Mouse (Mus musculus) E14TG2a.4 (cell line): ENCODE measurements at regions not wholly inside any gene's neighbourhood (a gene's known extent, or its start where the extent isn't known, plus 50 kb on each side); places are given as distances from the start of the nearest gene placed in this dataset.
A peak's percentile ranks its signal among the peaks of the same experiment; 100 is the strongest.

Source experiments
- H3K27me3 ChIP-seq: 2 replicates; pipeline ENCODE4 v1.6.1; 2014; ENCODE audit warnings: low read length, control low read depth; ENCODE audit not compliant: insufficient read depth
- H3K36me3 ChIP-seq: 2 replicates; pipeline ENCODE4 v1.6.1; 2014; ENCODE audit warnings: low read length, control low read depth; ENCODE audit not compliant: insufficient read depth
- H3K4me1 ChIP-seq: replicated peaks from 2 replicates; pipeline ENCODE4 v1.6.1; 2014; ENCODE audit warnings: low read depth, low read length, control low read depth
- H3K4me3 ChIP-seq: replicated peaks from 2 replicates; pipeline ENCODE4 v1.5.1; 2014; ENCODE audit warnings: mild to moderate bottlenecking, low read length
- H3K9me3 ChIP-seq: 2 replicates; pipeline ENCODE4 v1.6.1; 2014; ENCODE audit warnings: low read length, control low read depth
- CTCF ChIP-seq: conservative IDR thresholded peaks from 2 replicates; pipeline ENCODE4 v1.5.1; 2014; ENCODE audit warnings: low read length
- NANOG ChIP-seq: IDR thresholded peaks from 2 replicates; pipeline ENCODE4 v1.6.1; 2014; ENCODE audit warnings: borderline replicate concordance, low read length, mixed read lengths
- POU5F1 ChIP-seq: IDR thresholded peaks from 2 replicates; pipeline ENCODE4 v1.6.1; 2014; ENCODE audit warnings: low read length, borderline replicate concordance

GRCm38 (mm10) chr15:59864746-59865499 lies 151.5 kb downstream of the 4933412E24Rik start:
- H3K4me3 ChIP-seq, result no peak overlapping the region
- TF ChIP-seq POU5F1 (no peak), CTCF (peak; percentile 78), NANOG (no peak)
- H3K4me1 ChIP-seq, result 0 out of 2 replicates have a peak, but pooled peaks cover 3% of the 10 kb centered on the region
- peaks cover 13% of the 10 kb centered on the region; the same call in 1 of the 2 replicates for H3K27me3 ChIP-seq
- no peaks in the 10 kb centered on the region for H3K36me3 ChIP-seq
- no peaks in the 10 kb centered on the region for H3K9me3 ChIP-seq

- peaks cover 7% of the 10 kb centered on the region; the same call in 1 of the 2 replicates for H3K9me3 ChIP-seq
- H3K4me1 ChIP-seq, result no peaks in the 10 kb centered on the region
- TF ChIP-seq POU5F1, result no peak
- no peak for TF ChIP-seq NANOG
- no peak for TF ChIP-seq CTCF
- no peaks in the 10 kb centered on the region for H3K36me3 ChIP-seq
- H3K27me3 ChIP-seq, result no peaks in the 10 kb centered on the region; the same call in 1 of the 2 replicates
- H3K4me3 ChIP-seq, result no peak overlapping the region
Measured at GRCm38 (mm10) chr15:59852271-59853000, 164.0 kb downstream of the 4933412E24Rik start.

- H3K4me3 ChIP-seq, result no peak overlapping the region
- H3K4me1 ChIP-seq, result no peaks in the 10 kb centered on the region
- TF ChIP-seq POU5F1, result no peak
- no peak for TF ChIP-seq CTCF
- no peak for TF ChIP-seq NANOG
- no peaks in the 10 kb centered on the region for H3K27me3 ChIP-seq
- H3K36me3 ChIP-seq, result no peaks in the 10 kb centered on the region
- H3K9me3 ChIP-seq, result peaks cover 15% of the 10 kb centered on the region; the same call in 1 of the 2 replicates
Measured at GRCm38 (mm10) chr15:59845158-59845739, 171.2 kb downstream of the 4933412E24Rik start.

- no peaks in the 10 kb centered on the region for H3K9me3 ChIP-seq
- H3K27me3 ChIP-seq, result no peaks in the 10 kb centered on the region; the same call in 1 of the 2 replicates
Measured at GRCm38 (mm10) chr15:59836631-59837030, 179.8 kb downstream of the 4933412E24Rik start.

GRCm38 (mm10) chr15:59833232-59833631 lies 183.2 kb downstream of the 4933412E24Rik start:
- TF ChIP-seq CTCF (no peak), NANOG (no peak), POU5F1 (no peak)
- Histone ChIP-seq H3K9me3 (no peaks in the 10 kb centered on the region), H3K27me3 (no peaks in the 10 kb centered on the region; the same call in 1 of the 2 replicates), H3K4me1 (peaks cover 2% of the 10 kb centered on the region), H3K4me3 (no peak overlapping the region), H3K36me3 (no peaks in the 10 kb centered on the region)

More at GRCm38 (mm10) chr15:59836631-59837030, 179.8 kb downstream of the 4933412E24Rik start:
- Histone ChIP-seq H3K4me3 (no peak overlapping the region), H3K36me3 (no peaks in the 10 kb centered on the region), H3K4me1 (no peaks in the 10 kb centered on the region)
- TF ChIP-seq CTCF (no peak), POU5F1 (no peak), NANOG (no peak)

GRCm38 (mm10) chr15:59831481-59831880 lies 184.9 kb downstream of the 4933412E24Rik start:
- no peaks in the 10 kb centered on the region for H3K9me3 ChIP-seq
- no peak overlapping the region for H3K4me3 ChIP-seq
- peaks cover 10% of the 10 kb centered on the region for H3K4me1 ChIP-seq
- H3K36me3 ChIP-seq, result no peaks in the 10 kb centered on the region
- peaks cover 6% of the 10 kb centered on the region for H3K27me3 ChIP-seq
- no peak for TF ChIP-seq NANOG
- TF ChIP-seq CTCF, result no peak
- TF ChIP-seq POU5F1, result no peak

- no peak for TF ChIP-seq POU5F1
- Histone ChIP-seq H3K9me3 (no peaks in the 10 kb centered on the region), H3K4me1 (peaks cover 17% of the 10 kb centered on the region), H3K36me3 (no peaks in the 10 kb centered on the region), H3K4me3 (no peak overlapping the region), H3K27me3 (peaks cover 7% of the 10 kb centered on the region)
Measured at GRCm38 (mm10) chr15:59830553-59831462, 185.6 kb downstream of the 4933412E24Rik start.
